Mouse (Mus musculus) T-helper 1 cell (primary cell): ENCODE results near the gene Hes1.

Experiments used
- in situ Hi-C: fragments of 300-600 bp; cut with MboI, MseI; formaldehyde crosslinking; loops from one replicate; pipeline ENCODE4 v1.15.1; 2025; ENCODE audit warnings: high pct_unique_total_duplicates

Gene Hes1

DNA sequence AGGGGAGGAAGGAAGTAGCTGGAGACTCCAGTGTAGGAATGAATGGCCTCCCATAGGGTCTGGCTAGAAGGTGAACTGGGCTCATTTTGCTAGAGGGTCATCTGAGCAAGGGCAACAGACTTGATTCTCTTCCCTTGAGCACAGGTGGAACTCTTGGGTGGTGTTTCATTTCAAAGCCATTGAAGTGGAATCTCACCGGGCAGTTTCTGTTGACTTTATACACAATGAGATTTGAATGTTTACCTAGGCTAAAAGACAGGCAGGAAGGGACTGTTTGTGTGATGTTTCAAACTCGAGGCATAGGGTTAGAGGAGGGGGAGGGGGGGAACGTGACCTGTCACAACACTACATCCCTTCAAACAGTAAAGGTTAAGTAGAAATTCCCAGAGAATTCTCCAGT is 49.0 kb downstream of the Hes1 start:
- in situ Hi-C loops: no loop called here

DNA sequence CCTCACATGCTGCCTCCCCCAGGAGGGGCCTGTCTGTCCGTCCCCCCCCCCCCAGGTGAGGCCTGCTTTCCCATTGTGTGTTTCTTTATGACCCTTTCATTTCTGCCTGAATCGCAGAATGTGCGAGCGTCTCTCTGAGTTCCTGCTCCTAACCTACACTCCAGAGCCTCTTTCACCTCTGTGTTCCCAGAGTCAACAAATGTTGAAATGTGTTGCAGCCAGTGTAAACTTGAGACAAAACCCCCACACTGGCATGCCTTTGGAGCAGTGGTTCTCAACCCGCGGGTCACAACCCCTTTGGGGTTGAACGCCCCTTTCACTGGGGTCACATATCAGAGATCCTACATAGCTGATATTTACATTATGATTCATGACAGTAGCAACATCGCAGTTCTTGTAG is 49.6 kb downstream of the Hes1 start:
- in situ Hi-C loops: no loop called here

DNA sequence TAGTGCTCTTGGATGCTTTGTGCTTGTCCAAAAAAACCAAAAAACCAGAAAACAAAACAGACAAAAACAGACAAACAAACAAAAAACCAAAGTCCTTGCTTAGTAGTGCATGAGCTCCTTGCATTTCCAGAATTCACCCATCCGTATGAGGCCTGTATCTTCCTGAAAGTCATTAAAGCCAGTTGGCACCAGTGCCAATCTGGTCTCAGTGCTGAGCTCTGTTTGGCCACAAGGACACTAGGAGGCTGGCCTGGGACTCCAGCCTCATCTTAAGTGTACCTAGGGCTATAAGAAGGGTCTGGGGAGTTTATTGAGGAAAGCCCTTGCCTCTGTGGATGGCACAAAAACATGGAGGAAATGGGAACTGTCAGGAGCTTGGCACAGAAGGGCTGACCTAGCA is 50.3 kb downstream of the Hes1 start:
- in situ Hi-C loops: no loop called here
